Mouse (Mus musculus) bone marrow, adult 2 months (tissue): ENCODE measurements around the gene B3gnt2.

Experiments used
- CTCF ChIP-seq: fragments of 200-500 bp; IDR thresholded peaks from 2 replicates; pipeline ENCODE4 v1.5.1; 2011; ENCODE audit warnings: low read length, control low read depth; ENCODE audit not compliant: control insufficient read depth, insufficient read depth
- POLR2A ChIP-seq: fragments of 200-500 bp; IDR thresholded peaks from 2 replicates; pipeline ENCODE4 v1.6.1; 2011; ENCODE audit warnings: low read depth, mild to moderate bottlenecking, control low read depth, low read length, borderline replicate concordance; ENCODE audit not compliant: control insufficient read depth

- TF ChIP-seq POLR2A (no peak), CTCF (no peak)
Measured at GRCm38 (mm10) chr11:22891876-22892275, 31.1 kb upstream of the B3gnt2 start.
